Mouse (Mus musculus) liver, embryonic 16.5 days (tissue): ENCODE results near the gene Engase. TPM values are rescaled to one million over a fixed set of nuclear protein-coding genes. Genes with fewer than 3 reads are reported as not detected.

Source experiments
- ATAC-seq: fragments of 200-750 bp; cut with Nextera tagmentation; 2 replicates; pipeline ENCODE4 v1.8.0; 2017; ENCODE audit warnings: low read depth, mild to moderate bottlenecking, moderate number of reproducible peaks, moderate library complexity
- H3K27ac ChIP-seq: fragments of 300-500 bp; sonication (generic); 2 replicates; pipeline ENCODE4 v1.5.1; 2014; ENCODE audit warnings: mild to moderate bottlenecking, low read length
- H3K27me3 ChIP-seq: fragments of 300-500 bp; sonication (generic); 2 replicates; pipeline ENCODE4 v1.6.1; 2014; ENCODE audit warnings: low read depth, low read length, mixed read lengths; ENCODE audit not compliant: control insufficient read depth, insufficient read depth
- H3K36me3 ChIP-seq: fragments of 300-500 bp; sonication (generic); 2 replicates; pipeline ENCODE4 v1.6.1; 2014; ENCODE audit warnings: mild to moderate bottlenecking; ENCODE audit not compliant: control insufficient read depth, insufficient read depth
- H3K4me1 ChIP-seq: fragments of 300-500 bp; sonication (generic); 2 replicates; pipeline ENCODE4 v1.6.1; 2014; ENCODE audit warnings: low read depth, low read length, mixed read lengths; ENCODE audit not compliant: control insufficient read depth
- H3K4me2 ChIP-seq: fragments of 300-500 bp; sonication (generic); 2 replicates; pipeline ENCODE4 v1.6.1; 2014; ENCODE audit warnings: low read depth, low read length, mixed read lengths
- H3K4me3 ChIP-seq: fragments of 300-500 bp; sonication (generic); 2 replicates; pipeline ENCODE4 v1.5.1; 2014; ENCODE audit warnings: low read depth, mild to moderate bottlenecking, low read length
- H3K9ac ChIP-seq: fragments of 300-500 bp; sonication (generic); 2 replicates; pipeline ENCODE4 v1.6.1; 2014; ENCODE audit warnings: low read depth, low read length
- H3K9me3 ChIP-seq: fragments of 300-500 bp; sonication (generic); replicated peaks from 2 replicates; pipeline ENCODE4 v1.6.1; 2016; ENCODE audit warnings: low read length; ENCODE audit not compliant: control insufficient read depth
- WGBS: fragments of 180-500 bp; shearing (Covaris S2); extraction: QIAGEN DNeasy Blood & Tissue Kit; methylation state at CpG from one replicate; pipeline ENCODE4 v1.1.7; 2014; ENCODE audit not compliant: insufficient replicate concordance; 5-methylcytosine and 5-hydroxymethylcytosine counted together
- polyA plus RNA-seq: library from polyadenylated mRNA; unstranded; fragments of >200 nt; fragmentation: Nextera tagmentation; extraction: Ambion mirVana; gene quantifications from 2 replicates; pipeline ENCODE4 v1.2.1, GENCODE M21; 2015

Engase gene
- polyA plus RNA-seq, 1 experiment from 2014 or later: 5.7 TPM

GRCm38 (mm10) chr11:118451211-118451610, 25.4 kb upstream of the Engase start:
- no peaks in the 10 kb centered on the region for H3K27me3 ChIP-seq
- 61% methylated on average over 6 of the region's 6 CpGs for WGBS
- no peak overlapping the region for H3K27ac ChIP-seq
- H3K9ac ChIP-seq: no peak overlapping the region
- H3K36me3 ChIP-seq: no peaks in the 10 kb centered on the region
- H3K4me3 ChIP-seq: no peak overlapping the region
- no peaks in the 10 kb centered on the region for H3K9me3 ChIP-seq
- ATAC-seq: no peak
- no peaks in the 10 kb centered on the region for H3K4me1 ChIP-seq
- no peak overlapping the region for H3K4me2 ChIP-seq

GRCm38 (mm10) chr11:118452955-118453354, 23.7 kb upstream of the Engase start:
- Histone ChIP-seq H3K27ac (no peak overlapping the region), H3K27me3 (no peaks in the 10 kb centered on the region), H3K4me3 (no peak overlapping the region), H3K4me1 (no peaks in the 10 kb centered on the region), H3K4me2 (no peak overlapping the region), H3K9me3 (no peaks in the 10 kb centered on the region), H3K36me3 (no peaks in the 10 kb centered on the region), H3K9ac (no peak overlapping the region)
- no peak for ATAC-seq
- WGBS: 60% methylated on average over 2 of the region's 2 CpGs

GRCm38 (mm10) chr11:118453886-118454671, 22.6 kb upstream of the Engase start:
- H3K4me2 ChIP-seq: no peak overlapping the region
- H3K27me3 ChIP-seq: no peaks in the 10 kb centered on the region
- 68% methylated on average over 11 of the region's 11 CpGs for WGBS
- H3K36me3 ChIP-seq: no peaks in the 10 kb centered on the region
- no peaks in the 10 kb centered on the region for H3K4me1 ChIP-seq
- no peak for ATAC-seq
- no peaks in the 10 kb centered on the region for H3K9me3 ChIP-seq
- no peak overlapping the region for H3K9ac ChIP-seq
- no peak overlapping the region for H3K27ac ChIP-seq
- no peak overlapping the region for H3K4me3 ChIP-seq

- no peaks in the 10 kb centered on the region for H3K9me3 ChIP-seq
- no peak overlapping the region for H3K4me3 ChIP-seq
- no peak overlapping the region for H3K27ac ChIP-seq
- no peaks in the 10 kb centered on the region for H3K36me3 ChIP-seq
- H3K27me3 ChIP-seq: no peaks in the 10 kb centered on the region
- H3K9ac ChIP-seq: no peak overlapping the region
- WGBS: 54% methylated on average over 6 of the region's 6 CpGs
- H3K4me2 ChIP-seq: no peak overlapping the region
- H3K4me1 ChIP-seq: no peaks in the 10 kb centered on the region
- ATAC-seq: no peak
Measured at GRCm38 (mm10) chr11:118455788-118456187, 20.8 kb upstream of the Engase start.

GRCm38 (mm10) chr11:118456937-118457336, 19.7 kb upstream of the Engase start:
- Histone ChIP-seq H3K4me3 (no peak overlapping the region), H3K27ac (no peak overlapping the region), H3K9ac (no peak overlapping the region), H3K27me3 (no peaks in the 10 kb centered on the region), H3K9me3 (no peaks in the 10 kb centered on the region), H3K4me1 (no peaks in the 10 kb centered on the region), H3K36me3 (no peaks in the 10 kb centered on the region), H3K4me2 (no peak overlapping the region)
- 57% methylated on average over 11 of the region's 11 CpGs for WGBS
- ATAC-seq: peak; percentile 55; the same call in 1 of the 2 replicates

- WGBS: 16% methylated on average over 8 of the region's 8 CpGs
- Histone ChIP-seq H3K27ac (no peak overlapping the region), H3K9me3 (no peaks in the 10 kb centered on the region), H3K36me3 (no peaks in the 10 kb centered on the region), H3K4me1 (no peaks in the 10 kb centered on the region), H3K4me3 (no peak overlapping the region), H3K27me3 (no peaks in the 10 kb centered on the region), H3K4me2 (no peak overlapping the region), H3K9ac (no peak overlapping the region)
- peak; percentile 61 for ATAC-seq
Measured at GRCm38 (mm10) chr11:118459051-118459450, 17.6 kb upstream of the Engase start.

GRCm38 (mm10) chr11:118459536-118459935, 17.1 kb upstream of the Engase start:
- ATAC-seq: 0 out of 2 replicates have a peak, but pooled peaks have one; percentile 25
- Histone ChIP-seq H3K27me3 (no peaks in the 10 kb centered on the region), H3K9me3 (no peaks in the 10 kb centered on the region), H3K27ac (no peak overlapping the region), H3K4me1 (no peaks in the 10 kb centered on the region), H3K9ac (no peak overlapping the region), H3K4me2 (no peak overlapping the region), H3K36me3 (no peaks in the 10 kb centered on the region), H3K4me3 (no peak overlapping the region)
- WGBS: 46% methylated on average over 4 of the region's 4 CpGs

GRCm38 (mm10) chr11:118460280-118460679, 16.3 kb upstream of the Engase start:
- Histone ChIP-seq H3K4me1 (no peaks in the 10 kb centered on the region), H3K9ac (no peak overlapping the region)
- no peak for ATAC-seq

GRCm38 (mm10) chr11:118467441-118468035, 9.1 kb upstream of the Engase start:
- H3K4me2 ChIP-seq: no peak overlapping the region
- H3K4me3 ChIP-seq: no peak overlapping the region
- no peak overlapping the region for H3K9ac ChIP-seq
- ATAC-seq: no peak
- no peaks in the 10 kb centered on the region for H3K9me3 ChIP-seq
- peaks cover 22% of the 10 kb centered on the region for H3K4me1 ChIP-seq
- H3K27me3 ChIP-seq: no peaks in the 10 kb centered on the region
- no peaks in the 10 kb centered on the region for H3K36me3 ChIP-seq
- WGBS: 42% methylated on average over 11 of the region's 11 CpGs
- no peak overlapping the region for H3K27ac ChIP-seq

More at GRCm38 (mm10) chr11:118460280-118460679, 16.3 kb upstream of the Engase start:
- Histone ChIP-seq H3K4me2 (no peak overlapping the region), H3K36me3 (no peaks in the 10 kb centered on the region), H3K27me3 (no peaks in the 10 kb centered on the region), H3K4me3 (no peak overlapping the region), H3K27ac (no peak overlapping the region), H3K9me3 (no peaks in the 10 kb centered on the region)
- WGBS: 61% methylated on average over 6 of the region's 6 CpGs
